Mouse (Mus musculus): ENCODE data around the gene Vmn1r196.
"Not testable (repeated sequence)": the region's sequence is repeated elsewhere in the genome, so short reads cannot be mapped to it uniquely, and the experiment has no call there.

The Vmn1r196 gene

DNA sequence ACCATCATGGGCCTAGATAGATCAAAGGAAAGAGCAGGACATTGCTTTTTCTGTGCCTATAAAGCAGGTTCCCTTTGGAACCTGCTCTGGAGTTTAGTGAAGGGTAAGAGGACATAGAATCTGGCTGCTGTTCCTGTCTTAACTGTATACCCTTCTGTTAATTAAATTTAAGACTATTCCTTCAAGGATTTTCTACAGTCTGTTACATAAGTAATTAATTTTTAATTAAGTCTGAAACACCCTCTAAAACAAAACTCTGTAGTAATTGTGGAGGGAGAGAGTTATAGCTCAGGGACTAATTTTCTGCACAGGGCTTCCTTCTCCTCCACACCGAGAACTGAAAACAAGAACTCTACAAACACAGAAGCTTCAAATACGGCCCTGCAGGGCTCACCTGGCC is at the start of gene Vmn1r196:
TSS of gene Vmn1r196 (plus strand) at position 301 of the 400 bp plus-strand sequence.
- DNase-seq (ENCODE audit: low read depth), result no peak

DNA sequence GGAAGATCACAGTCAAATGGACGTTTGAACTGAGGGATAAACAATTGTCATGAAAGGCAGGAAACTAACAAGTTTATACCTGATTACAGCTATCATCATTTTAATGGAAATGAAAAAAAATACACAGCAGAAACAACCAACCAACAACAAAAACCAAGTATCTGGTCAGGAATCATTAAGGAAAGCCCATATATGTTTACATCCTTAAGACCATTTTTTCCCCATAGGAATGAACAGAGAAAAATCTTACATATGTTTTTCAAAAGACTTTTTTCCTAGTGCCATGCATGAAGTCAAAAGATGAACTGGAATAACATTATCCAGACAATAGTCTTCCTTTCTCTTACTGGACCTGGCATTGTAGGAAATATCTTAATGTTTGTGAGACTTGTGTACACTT is 45.8 kb upstream of the Vmn1r196 start, which contains the start of gene Vmn1r194:
TSS of gene Vmn1r194 (plus strand) at position 301 of the 400 bp plus-strand sequence.
- DNase-seq (ENCODE audit: low read depth), result no peak

DNA sequence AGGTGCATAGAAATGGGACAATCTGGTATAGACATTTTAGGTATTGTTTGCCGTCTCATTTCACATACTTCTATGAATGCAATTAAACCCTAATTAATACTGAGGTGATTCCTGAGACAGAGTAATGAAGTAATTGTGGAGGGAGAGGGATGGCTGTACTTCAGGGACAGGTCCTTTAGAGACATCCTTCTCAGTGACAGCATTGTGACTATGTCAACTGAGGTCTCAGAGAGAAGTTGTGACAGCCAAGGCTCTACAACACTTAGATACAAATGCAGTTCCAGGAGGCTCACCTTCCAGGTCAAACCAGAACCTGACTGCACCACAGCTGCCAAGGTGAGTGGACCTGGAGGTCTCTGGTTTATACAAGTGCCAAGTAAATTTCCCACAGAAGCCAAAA is 19.5 kb upstream of the Vmn1r196 start, which contains the start of gene Vmn1r195:
TSS of gene Vmn1r195 (plus strand) at position 301 of the 400 bp plus-strand sequence.
- DNase-seq (ENCODE audit: low read depth), result not testable (repeated sequence)

DNA sequence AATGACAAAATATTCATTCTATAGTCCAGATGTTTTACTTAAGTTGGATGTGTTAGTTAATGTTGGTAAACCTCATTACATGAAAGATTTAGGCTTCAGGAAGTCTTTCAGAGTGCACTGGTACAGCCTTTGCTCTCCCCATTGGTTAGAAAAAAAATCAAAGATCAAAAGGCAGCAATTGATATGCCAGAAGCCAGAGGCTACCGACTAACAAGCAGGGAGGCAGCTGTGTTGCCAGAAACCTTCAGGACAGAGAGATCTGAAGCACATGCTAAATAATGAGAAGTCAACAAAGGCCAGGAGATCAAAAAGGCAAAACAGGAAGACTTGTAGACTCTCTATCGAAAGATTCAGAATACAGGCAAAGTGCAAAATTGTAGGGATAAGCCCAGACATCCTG is 18.0 kb upstream of the Vmn1r196 start:
- DNase-seq (ENCODE audit: low read depth), result no peak

DNA sequence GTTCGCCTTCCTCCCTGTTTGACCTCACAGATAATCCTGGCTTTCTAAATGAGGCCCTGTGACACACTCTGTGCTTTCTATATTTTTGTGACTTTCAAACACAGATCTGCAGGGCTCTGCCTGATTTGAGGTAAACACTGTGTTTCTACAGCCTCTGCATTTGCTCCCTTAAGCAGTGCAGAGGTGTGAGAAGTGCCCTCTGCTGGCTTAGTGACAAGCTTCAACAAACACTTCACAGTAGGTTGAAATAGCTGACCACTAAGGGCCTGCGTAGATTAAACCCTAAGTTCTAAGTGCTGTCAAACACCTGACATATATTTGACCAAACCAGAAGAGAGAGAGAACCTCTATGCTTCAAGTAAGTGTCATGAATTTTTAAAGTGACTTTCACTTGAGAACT is 5.1 kb upstream of the Vmn1r196 start:
- DNase-seq (ENCODE audit: low read depth), result peak; percentile 15

DNA sequence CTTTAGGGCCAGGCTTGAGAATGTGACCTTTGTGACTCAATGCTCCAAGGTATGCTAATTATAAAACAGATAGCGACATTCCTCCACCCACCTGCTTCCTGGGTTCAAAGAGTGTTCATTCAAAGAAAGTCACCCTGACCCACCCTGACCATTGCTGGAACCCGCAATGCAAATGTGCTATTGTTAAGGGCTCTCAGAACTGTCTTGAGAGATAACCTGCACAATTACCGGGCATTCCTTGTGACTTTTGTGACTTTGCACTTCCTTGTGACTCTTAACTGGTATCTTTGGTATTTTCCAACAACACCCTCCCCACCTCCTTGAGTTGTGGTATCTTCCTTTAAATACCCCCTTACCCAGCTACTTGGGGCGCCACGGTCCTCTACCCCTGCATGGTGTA is 18.4 kb downstream of the Vmn1r196 start:
- not testable (repeated sequence) for DNase-seq (ENCODE audit: low read depth)

DNA sequence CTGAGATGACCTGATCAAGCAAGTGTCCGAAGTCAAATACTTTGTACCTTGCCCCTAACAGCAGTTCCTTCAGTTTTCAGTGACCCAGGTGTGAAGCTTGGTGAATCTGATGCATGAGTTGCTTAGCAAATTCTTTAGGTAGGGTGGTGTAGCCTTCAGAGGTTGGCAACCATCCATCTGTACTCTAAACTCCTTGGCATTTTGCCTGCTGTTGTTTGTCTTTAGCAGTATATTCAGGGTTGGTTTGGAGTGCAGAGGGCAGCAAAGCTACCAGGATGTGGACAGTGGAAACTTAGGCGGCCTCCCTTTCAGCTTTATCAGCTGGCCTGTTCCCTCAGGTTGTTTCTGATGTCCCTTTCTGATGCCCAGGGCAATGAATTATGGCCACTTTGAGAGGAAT is 25.6 kb downstream of the Vmn1r196 start:
- DNase-seq (ENCODE audit: low read depth), result no peak

DNA sequence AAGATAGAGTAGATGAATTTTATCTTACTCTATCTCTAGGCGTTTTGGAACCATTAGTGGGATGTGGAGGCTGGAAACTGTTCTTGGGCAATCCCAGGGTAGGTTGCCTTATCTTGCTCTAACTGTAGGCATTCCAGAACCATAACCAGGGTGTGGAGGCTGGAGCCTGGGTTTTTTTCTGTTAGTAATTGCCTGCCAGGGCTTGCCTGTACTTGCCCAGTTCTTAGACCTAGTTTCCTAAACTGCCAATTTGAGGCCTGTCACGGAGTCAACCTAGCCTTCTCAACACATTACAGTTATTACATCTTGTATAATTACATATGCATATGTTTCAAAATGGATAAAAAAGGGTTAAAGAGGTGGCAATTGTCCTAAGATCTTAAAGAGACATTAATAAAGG is 27.6 kb downstream of the Vmn1r196 start:
- DNase-seq (ENCODE audit: low read depth), result no peak

DNA sequence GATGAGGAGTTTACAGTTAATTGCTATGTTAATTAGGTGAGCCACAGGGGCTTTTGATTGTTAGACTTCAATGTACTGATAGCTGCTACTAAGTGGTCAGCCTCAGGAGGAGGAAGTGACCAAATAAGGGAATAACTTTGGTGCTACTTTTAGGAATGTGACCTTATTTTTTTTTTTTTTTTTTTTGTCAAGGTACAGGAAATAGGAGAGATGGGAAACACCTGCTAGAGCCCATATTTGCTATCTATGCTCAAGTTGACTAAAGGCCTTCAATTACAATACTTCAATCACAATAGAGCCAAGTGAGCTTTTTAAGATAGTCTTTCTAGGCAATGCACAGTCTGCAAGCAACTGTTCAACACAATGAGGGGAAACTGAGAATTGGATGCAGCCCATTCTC is 30.4 kb downstream of the Vmn1r196 start:
- no peak for DNase-seq (ENCODE audit: low read depth)

DNA sequence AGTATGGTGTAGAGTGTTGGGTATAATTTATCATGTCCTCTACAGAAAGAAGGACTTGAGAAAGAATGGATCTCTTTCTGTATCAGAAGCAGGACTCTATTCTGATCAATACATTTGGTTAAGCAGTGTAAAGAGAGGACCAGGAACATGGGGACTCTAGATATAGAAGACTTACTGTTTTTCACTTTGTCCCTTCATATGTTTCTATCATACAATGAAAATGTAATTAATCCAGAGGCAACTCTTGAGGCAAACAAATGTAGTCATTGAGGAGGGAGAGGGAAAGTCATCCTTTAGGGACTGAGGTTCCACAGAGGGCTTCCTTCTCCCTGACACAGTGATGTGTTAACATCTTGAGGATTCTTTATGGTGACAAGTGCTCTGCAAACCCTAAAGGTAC is 34.6 kb downstream of the Vmn1r196 start, which contains the start of gene Vmn1r197:
TSS of gene Vmn1r197 (plus strand) at position 301 of the 400 bp plus-strand sequence.
- no peak for DNase-seq (ENCODE audit: low read depth)

DNA sequence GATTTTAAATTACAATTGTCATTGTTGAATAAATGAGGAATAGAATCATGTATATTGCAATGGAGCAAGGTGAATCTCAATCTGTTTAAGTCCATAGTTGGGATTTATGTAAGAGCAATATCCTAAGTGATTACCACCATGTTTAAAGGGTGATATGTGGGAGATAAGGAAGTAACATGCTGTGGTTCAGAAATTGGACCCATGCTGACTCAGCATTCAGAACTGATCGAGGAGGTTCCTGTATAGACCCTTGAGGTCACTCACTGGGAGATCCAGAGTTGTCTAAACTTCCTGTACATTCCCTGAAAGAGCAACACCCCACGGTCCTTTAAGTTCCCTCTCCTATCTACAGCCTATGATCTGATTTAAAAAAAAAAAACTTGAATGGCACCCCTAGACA is 43.5 kb downstream of the Vmn1r196 start:
- no peak for DNase-seq (ENCODE audit: low read depth)

DNA sequence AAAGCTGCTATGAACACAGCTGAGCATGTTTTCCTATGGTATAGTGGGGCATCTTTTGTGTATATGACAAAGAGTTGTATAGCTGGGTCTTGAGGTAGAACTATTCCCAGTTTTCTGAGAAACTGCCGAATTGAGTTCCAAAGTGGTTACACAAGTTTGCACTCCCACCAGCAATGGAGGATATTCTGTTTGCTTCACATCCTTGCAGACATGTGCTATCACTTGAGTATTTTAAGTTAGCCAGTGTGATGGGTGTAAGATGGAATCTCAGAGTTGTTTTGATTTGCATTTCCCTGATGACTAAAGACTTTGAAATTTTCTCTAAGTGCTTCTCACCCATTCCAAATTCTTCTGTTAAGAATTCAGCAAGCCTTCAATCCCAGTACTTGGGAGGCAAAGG is 45.8 kb downstream of the Vmn1r196 start:
- DNase-seq (ENCODE audit: low read depth), result no peak
